Mouse (Mus musculus) kidney, embryonic 16.5 days (tissue): ENCODE measurements around the gene Gabrb1. TPM values are rescaled to one million over a fixed set of nuclear protein-coding genes. Genes with fewer than 3 reads are reported as not detected.

ENCODE experiments used
- ATAC-seq: fragments of 200-750 bp; cut with Nextera tagmentation; 2 replicates; pipeline ENCODE4 v1.8.0; 2017; ENCODE audit warnings: moderate TSS enrichment; ENCODE audit not compliant: low FRiP score, low TSS enrichment
- H3K27ac ChIP-seq: fragments of 300-500 bp; sonication (generic); 2 replicates; pipeline ENCODE4 v1.5.1; 2014; ENCODE audit warnings: low read length
- H3K27me3 ChIP-seq: fragments of 300-500 bp; sonication (generic); 2 replicates; pipeline ENCODE4 v1.6.1; 2014; ENCODE audit warnings: low read length, control low read depth, mixed read lengths; ENCODE audit not compliant: insufficient read depth
- H3K36me3 ChIP-seq: fragments of 300-500 bp; sonication (generic); 2 replicates; pipeline ENCODE4 v1.6.1; 2014; ENCODE audit warnings: low read length, control low read depth, mixed read lengths; ENCODE audit not compliant: insufficient read depth
- H3K4me1 ChIP-seq: fragments of 300-500 bp; sonication (generic); 2 replicates; pipeline ENCODE4 v1.6.1; 2014; ENCODE audit warnings: low read length, control low read depth, mixed read lengths; ENCODE audit not compliant: insufficient read depth
- H3K4me2 ChIP-seq: fragments of 300-500 bp; sonication (generic); replicated peaks from 2 replicates; pipeline ENCODE4 v1.6.1; 2014; ENCODE audit warnings: low read depth, low read length
- H3K4me3 ChIP-seq: fragments of 300-500 bp; sonication (generic); 2 replicates; pipeline ENCODE4 v1.5.1; 2014; ENCODE audit warnings: mild to moderate bottlenecking, low read length
- H3K9ac ChIP-seq: fragments of 300-500 bp; sonication (generic); replicated peaks from 2 replicates; pipeline ENCODE4 v1.6.1; 2014; ENCODE audit warnings: low read length
- H3K9me3 ChIP-seq: fragments of 300-500 bp; sonication (generic); 2 replicates; pipeline ENCODE4 v1.6.1; 2016; ENCODE audit warnings: low read length, control low read depth
- WGBS: fragments of 180-500 bp; shearing (Covaris S2); extraction: QIAGEN DNeasy Blood & Tissue Kit; methylation state at CpG from one replicate; pipeline ENCODE4 v1.1.7; 2014; 5-methylcytosine and 5-hydroxymethylcytosine counted together
- polyA plus RNA-seq: library from polyadenylated mRNA; unstranded; fragments of >200 nt; fragmentation: Nextera tagmentation; extraction: Ambion mirVana; gene quantifications from 2 replicates; pipeline ENCODE4 v1.2.1, GENCODE M21; 2015

Gene Gabrb1
- polyA plus RNA-seq, 1 experiment from 2014 or later: 0.29 TPM

GRCm38 (mm10) chr5:71822862-71823261 is 164.9 kb downstream of the Gabrb1 start:
- no peak overlapping the region for H3K4me3 ChIP-seq
- no peak overlapping the region for H3K27ac ChIP-seq
- no peaks in the 10 kb centered on the region for H3K36me3 ChIP-seq
- H3K9me3 ChIP-seq: no peaks in the 10 kb centered on the region
- 56% methylated on average over 1 of the region's 1 CpGs for WGBS
- H3K4me2 ChIP-seq: no peak overlapping the region
- no peaks in the 10 kb centered on the region for H3K27me3 ChIP-seq
- H3K9ac ChIP-seq: no peak overlapping the region
- ATAC-seq: no peak
- H3K4me1 ChIP-seq: no peaks in the 10 kb centered on the region

- ATAC-seq: no peak
- Histone ChIP-seq H3K9me3 (no peaks in the 10 kb centered on the region), H3K4me2 (no peak overlapping the region), H3K4me3 (no peak overlapping the region), H3K9ac (no peak overlapping the region), H3K36me3 (no peaks in the 10 kb centered on the region), H3K4me1 (no peaks in the 10 kb centered on the region), H3K27me3 (no peaks in the 10 kb centered on the region), H3K27ac (no peak overlapping the region)
Measured at GRCm38 (mm10) chr5:71828342-71828741, 170.4 kb downstream of the Gabrb1 start.

GRCm38 (mm10) chr5:71828996-71829395 is 171.1 kb downstream of the Gabrb1 start:
- ATAC-seq: no peak
- Histone ChIP-seq H3K4me2 (no peak overlapping the region), H3K27ac (no peak overlapping the region), H3K9me3 (no peaks in the 10 kb centered on the region), H3K27me3 (no peaks in the 10 kb centered on the region), H3K4me1 (no peaks in the 10 kb centered on the region), H3K36me3 (no peaks in the 10 kb centered on the region), H3K4me3 (no peak overlapping the region), H3K9ac (no peak overlapping the region)
- 62% methylated on average over 1 of the region's 1 CpGs for WGBS

GRCm38 (mm10) chr5:71830342-71830741 is 172.4 kb downstream of the Gabrb1 start:
- no peaks in the 10 kb centered on the region for H3K27me3 ChIP-seq
- no peak overlapping the region for H3K4me3 ChIP-seq
- no peaks in the 10 kb centered on the region for H3K36me3 ChIP-seq
- no peak for ATAC-seq
- no peaks in the 10 kb centered on the region for H3K4me1 ChIP-seq
- no peak overlapping the region for H3K4me2 ChIP-seq
- no peak overlapping the region for H3K27ac ChIP-seq
- 87% methylated on average over 2 of the region's 2 CpGs for WGBS
- H3K9me3 ChIP-seq: no peaks in the 10 kb centered on the region
- no peak overlapping the region for H3K9ac ChIP-seq

- no peak overlapping the region for H3K27ac ChIP-seq
- no peaks in the 10 kb centered on the region for H3K36me3 ChIP-seq
- H3K9ac ChIP-seq: no peak overlapping the region
- H3K4me1 ChIP-seq: no peaks in the 10 kb centered on the region
- no peak for ATAC-seq
- no peaks in the 10 kb centered on the region for H3K9me3 ChIP-seq
- no peak overlapping the region for H3K4me2 ChIP-seq
- H3K27me3 ChIP-seq: no peaks in the 10 kb centered on the region
- no peak overlapping the region for H3K4me3 ChIP-seq
Measured at GRCm38 (mm10) chr5:71842241-71842640, 184.3 kb downstream of the Gabrb1 start.

- 88% methylated on average over 2 of the region's 2 CpGs for WGBS
- ATAC-seq: no peak
Measured at GRCm38 (mm10) chr5:71898214-71898613, 240.3 kb downstream of the Gabrb1 start.

GRCm38 (mm10) chr5:71903399-71903798 is 245.5 kb downstream of the Gabrb1 start:
- no peak overlapping the region for H3K27ac ChIP-seq
- no peaks in the 10 kb centered on the region for H3K9me3 ChIP-seq
- H3K27me3 ChIP-seq: no peaks in the 10 kb centered on the region
- H3K4me1 ChIP-seq: no peaks in the 10 kb centered on the region
- H3K4me3 ChIP-seq: no peak overlapping the region
- ATAC-seq: no peak
- WGBS: 74% methylated on average over 7 of the region's 7 CpGs
- H3K4me2 ChIP-seq: no peak overlapping the region
- no peak overlapping the region for H3K9ac ChIP-seq
- H3K36me3 ChIP-seq: no peaks in the 10 kb centered on the region

More at GRCm38 (mm10) chr5:71898214-71898613, 240.3 kb downstream of the Gabrb1 start:
- H3K27me3 ChIP-seq: no peaks in the 10 kb centered on the region
- H3K4me2 ChIP-seq: no peak overlapping the region
- H3K27ac ChIP-seq: no peak overlapping the region
- H3K4me3 ChIP-seq: no peak overlapping the region
- H3K9ac ChIP-seq: no peak overlapping the region
- no peaks in the 10 kb centered on the region for H3K4me1 ChIP-seq
- H3K36me3 ChIP-seq: no peaks in the 10 kb centered on the region
- no peaks in the 10 kb centered on the region for H3K9me3 ChIP-seq

- 68% methylated on average over 1 of the region's 1 CpGs for WGBS
- no peaks in the 10 kb centered on the region for H3K4me1 ChIP-seq
- H3K36me3 ChIP-seq: no peaks in the 10 kb centered on the region
- H3K9ac ChIP-seq: no peak overlapping the region
- no peaks in the 10 kb centered on the region for H3K9me3 ChIP-seq
- no peaks in the 10 kb centered on the region for H3K27me3 ChIP-seq
- no peak for ATAC-seq
- no peak overlapping the region for H3K27ac ChIP-seq
- no peak overlapping the region for H3K4me2 ChIP-seq
- H3K4me3 ChIP-seq: no peak overlapping the region
Measured at GRCm38 (mm10) chr5:71914028-71914427, 256.1 kb downstream of the Gabrb1 start.

- Histone ChIP-seq H3K36me3 (no peaks in the 10 kb centered on the region), H3K27ac (no peak overlapping the region), H3K27me3 (no peaks in the 10 kb centered on the region), H3K4me3 (no peak overlapping the region), H3K4me1 (no peaks in the 10 kb centered on the region), H3K4me2 (no peak overlapping the region), H3K9me3 (no peaks in the 10 kb centered on the region), H3K9ac (no peak overlapping the region)
- no peak for ATAC-seq
- 88% methylated on average over 4 of the region's 4 CpGs for WGBS
Measured at GRCm38 (mm10) chr5:71915711-71916110, 257.8 kb downstream of the Gabrb1 start.

- no peak overlapping the region for H3K4me2 ChIP-seq
- 84% methylated on average over 4 of the region's 4 CpGs for WGBS
- no peak overlapping the region for H3K27ac ChIP-seq
- no peaks in the 10 kb centered on the region for H3K36me3 ChIP-seq
- H3K9ac ChIP-seq: no peak overlapping the region
- H3K27me3 ChIP-seq: no peaks in the 10 kb centered on the region
- H3K4me3 ChIP-seq: no peak overlapping the region
- no peak for ATAC-seq
- no peaks in the 10 kb centered on the region for H3K9me3 ChIP-seq
- H3K4me1 ChIP-seq: no peaks in the 10 kb centered on the region
Measured at GRCm38 (mm10) chr5:71917206-71917605, 259.3 kb downstream of the Gabrb1 start.

GRCm38 (mm10) chr5:71923636-71924035 is 265.7 kb downstream of the Gabrb1 start:
- no peak for ATAC-seq
- H3K9ac ChIP-seq: no peak overlapping the region
- no peaks in the 10 kb centered on the region for H3K9me3 ChIP-seq
- H3K4me1 ChIP-seq: no peaks in the 10 kb centered on the region
- no peaks in the 10 kb centered on the region for H3K36me3 ChIP-seq
- H3K4me3 ChIP-seq: no peak overlapping the region
- no peak overlapping the region for H3K4me2 ChIP-seq
- H3K27ac ChIP-seq: no peak overlapping the region
- H3K27me3 ChIP-seq: no peaks in the 10 kb centered on the region
- 73% methylated on average over 4 of the region's 4 CpGs for WGBS
